Mouse (Mus musculus): Measurements from ENCODE around the gene Nap1l2. TPM values are rescaled to one million over a fixed set of nuclear protein-coding genes. Genes with fewer than 3 reads are reported as not detected.
"Not testable (repeated sequence)": the region's sequence is repeated elsewhere in the genome, so short reads cannot be mapped to it uniquely, and the experiment has no call there.

The Nap1l2 gene
- 1.6 and 3.0 TPM in 2 replicates for polyA plus RNA-seq (2016; fragmentation: Nextera tagmentation; extraction: Ambion mirVana)

GRCm38 (mm10) chrX:103186431-103186786 lies at the start of gene Nap1l2:
Gene Nap1l2 (minus strand): TSS chrX:103186640.
- Histone ChIP-seq H3K4me1 (no peaks in the 10 kb centered on the region), H3K27ac (0 out of 2 replicates have a peak within 1 kb of the TSS, but pooled peaks have one; percentile 29), H3K36me3 (no peaks in the 10 kb centered on the region), H3K4me3 (peak within 1 kb of the TSS; percentile 59), H3K9me3 (no peaks in the 10 kb centered on the region), H3K27me3 (ENCODE audit: insufficient read depth, poor library complexity, severe bottlenecking) (peaks cover 22% of the 10 kb centered on the region)
- WGBS, result 15% methylated on average over 13 of the region's 13 CpGs
- DNase-seq (ENCODE audit: low spot score), result peak; percentile 70

- Histone ChIP-seq H3K27ac (no peak overlapping the region), H3K27me3 (ENCODE audit: insufficient read depth, poor library complexity, severe bottlenecking) (peaks cover 38% of the 10 kb centered on the region; the same call in 1 of the 2 replicates), H3K36me3 (no peaks in the 10 kb centered on the region), H3K9me3 (no peaks in the 10 kb centered on the region), H3K4me1 (no peaks in the 10 kb centered on the region), H3K4me3 (no peak overlapping the region)
- WGBS, result 79% methylated on average over 4 of the region's 4 CpGs
- DNase-seq (ENCODE audit: low spot score), result no peak
Measured at GRCm38 (mm10) chrX:103215251-103215650, 28.8 kb upstream of the Nap1l2 start.

DNA sequence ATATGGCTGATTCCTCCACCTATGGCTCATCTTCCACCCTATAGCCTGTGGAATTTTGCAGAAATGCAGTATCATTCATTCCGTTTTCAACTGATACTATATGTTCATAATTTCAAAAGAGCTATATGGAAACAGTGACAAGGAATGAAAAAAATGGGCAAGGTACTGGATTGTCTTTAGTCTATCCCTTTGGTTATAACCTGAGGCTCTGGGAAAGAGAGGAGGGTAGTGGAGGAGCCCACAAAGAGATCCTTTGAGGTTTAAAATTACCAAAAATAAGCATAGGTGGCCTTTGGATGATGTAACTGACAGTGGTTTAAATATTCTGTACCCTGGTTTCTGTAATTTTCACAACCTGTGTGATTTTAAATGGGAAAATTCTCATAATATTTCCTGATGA lies 389 bp upstream of the Nap1l2 start:
- H3K27me3 ChIP-seq (ENCODE audit: insufficient read depth, poor library complexity, severe bottlenecking), result peaks cover 22% of the 10 kb centered on the region
- 20% methylated on average over 1 of the region's 1 CpGs for WGBS
- H3K4me1 ChIP-seq, result no peaks in the 10 kb centered on the region
- no peak for DNase-seq (ENCODE audit: low spot score)
- peak overlapping the region; percentile 59 for H3K4me3 ChIP-seq
- H3K27ac ChIP-seq, result no peak overlapping the region
- H3K36me3 ChIP-seq, result no peaks in the 10 kb centered on the region
- no peaks in the 10 kb centered on the region for H3K9me3 ChIP-seq

DNA sequence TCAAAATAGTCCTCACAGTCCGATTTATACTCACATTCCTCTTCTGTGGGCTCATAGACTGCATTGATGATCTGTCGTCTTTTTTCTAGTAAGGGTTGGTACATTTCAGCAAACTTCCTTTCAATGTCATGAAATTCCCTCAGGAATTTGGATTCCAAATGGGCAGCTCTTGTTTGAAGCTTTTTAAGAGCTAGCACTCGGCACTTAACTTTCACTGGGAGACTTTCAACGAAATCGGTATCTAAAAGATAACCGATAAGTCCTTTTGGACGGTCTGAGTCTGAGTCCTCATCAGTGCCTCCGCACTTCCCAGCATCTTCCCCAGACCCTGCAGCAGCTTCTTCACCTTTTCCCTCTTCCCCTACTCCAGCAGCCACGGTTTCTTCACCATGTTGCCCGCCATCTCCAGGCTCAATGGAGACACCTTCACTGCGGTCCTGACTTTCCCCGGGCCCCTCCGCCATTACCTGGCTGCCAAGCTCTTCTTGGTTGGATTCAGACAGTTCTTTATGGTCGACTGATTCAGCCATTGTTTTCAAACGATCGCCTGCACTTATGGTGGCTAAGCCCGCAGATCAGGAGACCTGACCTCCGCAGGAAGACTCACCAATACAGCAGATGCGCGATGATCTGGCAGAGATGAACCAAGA lies 534 bp downstream of the Nap1l2 start:
- DNase-seq (ENCODE audit: low spot score), result no peak
- 15% methylated on average over 20 of the region's 20 CpGs for WGBS
- 0 out of 2 replicates have a peak overlapping the region, but pooled peaks have one; percentile 29 for H3K27ac ChIP-seq
- no peaks in the 10 kb centered on the region for H3K4me1 ChIP-seq
- peak overlapping the region; percentile 59 for H3K4me3 ChIP-seq
- peaks cover 22% of the 10 kb centered on the region for H3K27me3 ChIP-seq (ENCODE audit: insufficient read depth, poor library complexity, severe bottlenecking)
- no peaks in the 10 kb centered on the region for H3K36me3 ChIP-seq
- no peaks in the 10 kb centered on the region for H3K9me3 ChIP-seq

- Histone ChIP-seq H3K9me3 (no peaks in the 10 kb centered on the region), H3K4me1 (no peaks in the 10 kb centered on the region), H3K36me3 (no peaks in the 10 kb centered on the region), H3K27me3 (ENCODE audit: insufficient read depth, poor library complexity, severe bottlenecking) (peaks cover 22% of the 10 kb centered on the region), H3K27ac (no peak overlapping the region), H3K4me3 (no peak overlapping the region)
- no peak for DNase-seq (ENCODE audit: low spot score)
Measured at GRCm38 (mm10) chrX:103183536-103183935, 2.9 kb downstream of the Nap1l2 start.

- 74% methylated on average over 4 of the region's 4 CpGs for WGBS
- Histone ChIP-seq H3K4me1 (no peaks in the 10 kb centered on the region), H3K9me3 (no peaks in the 10 kb centered on the region), H3K27me3 (ENCODE audit: insufficient read depth, poor library complexity, severe bottlenecking) (peaks cover 2% of the 10 kb centered on the region; the same call in 1 of the 2 replicates), H3K4me3 (no peak overlapping the region), H3K36me3 (no peaks in the 10 kb centered on the region), H3K27ac (no peak overlapping the region)
- no peak for DNase-seq (ENCODE audit: low spot score)
Measured at GRCm38 (mm10) chrX:103179771-103180558, 6.5 kb downstream of the Nap1l2 start.

DNA sequence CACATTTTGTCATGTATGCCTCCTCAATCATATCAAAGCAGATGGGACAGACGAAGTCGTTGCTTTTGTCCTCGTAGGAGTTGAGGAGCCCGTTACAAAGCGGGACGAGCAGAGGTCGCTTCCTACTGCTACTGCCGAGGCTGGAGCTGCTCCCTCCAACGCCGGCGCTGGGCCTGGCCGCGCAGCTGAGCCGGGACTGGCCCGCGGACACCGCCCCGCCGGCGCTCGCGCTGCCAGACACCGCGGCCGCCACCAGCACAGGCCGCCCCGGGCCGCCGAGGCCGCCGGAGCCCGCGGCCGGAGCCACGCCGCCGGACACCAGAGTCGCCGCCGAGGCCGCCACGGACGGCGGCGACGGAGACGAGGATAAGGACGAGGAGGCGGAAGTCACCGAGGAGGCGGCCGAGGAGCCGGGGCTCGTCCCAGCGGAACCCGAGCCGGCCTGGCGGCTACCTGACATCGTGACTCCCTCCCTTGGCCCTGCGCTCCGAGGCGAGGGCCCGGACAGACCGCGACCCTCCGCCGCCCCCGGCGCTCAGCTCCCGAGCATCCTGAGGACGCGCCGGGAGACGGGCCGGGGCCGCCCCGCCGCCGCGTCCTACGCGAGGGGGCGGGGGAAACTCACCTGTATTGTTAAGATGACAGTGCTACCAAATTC lies 21.4 kb downstream of the Nap1l2 start:
- H3K4me3 ChIP-seq, result peak overlapping the region; percentile 42
- DNase-seq (ENCODE audit: low spot score); H3K4me1 ChIP-seq; H3K9me3 ChIP-seq; H3K27ac ChIP-seq; H3K36me3 ChIP-seq: not testable (repeated sequence)
- H3K27me3 ChIP-seq (ENCODE audit: insufficient read depth, poor library complexity, severe bottlenecking), result peaks cover 20% of the 10 kb centered on the region; the same call in 1 of the 2 replicates
- WGBS, result 34% methylated on average over 47 of the region's 83 CpGs

- Histone ChIP-seq H3K36me3 (no peaks in the 10 kb centered on the region), H3K4me3 (no peak overlapping the region), H3K27ac (no peak overlapping the region), H3K27me3 (ENCODE audit: insufficient read depth, poor library complexity, severe bottlenecking) (peaks cover 50% of the 10 kb centered on the region; the same call in 1 of the 2 replicates), H3K4me1 (no peaks in the 10 kb centered on the region), H3K9me3 (no peaks in the 10 kb centered on the region)
- 39% methylated on average over 1 of the region's 1 CpGs for WGBS
- DNase-seq (ENCODE audit: low spot score), result no peak
Measured at GRCm38 (mm10) chrX:103156134-103156533, 30.3 kb downstream of the Nap1l2 start.

DNA sequence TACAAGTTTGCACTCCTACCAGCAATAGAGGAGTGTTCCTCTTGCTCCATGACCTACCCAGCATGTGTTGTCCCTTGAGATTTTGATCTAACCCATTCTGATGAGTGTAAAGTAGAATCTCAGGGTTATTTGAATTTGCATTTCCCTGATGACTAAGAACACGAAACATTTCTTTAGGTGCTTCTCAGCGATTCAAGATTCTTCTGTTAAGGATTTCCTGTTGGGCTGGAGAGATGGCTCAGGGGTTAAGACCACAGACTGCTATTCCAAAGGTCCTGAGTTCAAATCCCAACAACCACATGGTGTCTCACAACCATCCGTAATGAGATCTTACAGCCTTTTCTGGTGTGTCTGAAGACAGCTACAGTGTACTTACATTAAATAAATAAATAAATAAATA lies 47.9 kb downstream of the Nap1l2 start:
- H3K27me3 ChIP-seq (ENCODE audit: insufficient read depth, poor library complexity, severe bottlenecking), result peaks cover 4% of the 10 kb centered on the region; the same call in 1 of the 2 replicates
- H3K9me3 ChIP-seq, result no peaks in the 10 kb centered on the region
- no peak overlapping the region for H3K27ac ChIP-seq
- DNase-seq (ENCODE audit: low spot score), result no peak
- no peaks in the 10 kb centered on the region for H3K4me1 ChIP-seq
- H3K4me3 ChIP-seq, result no peak overlapping the region
- no peaks in the 10 kb centered on the region for H3K36me3 ChIP-seq
- 77% methylated on average over 3 of the region's 3 CpGs for WGBS

Other genes starting within 250 kb of the Nap1l2 start
- not detected in 2 replicates for gene Cdx4, start 134.8 kb upstream of the Nap1l2 start, polyA plus RNA-seq (2016; fragmentation: Nextera tagmentation; extraction: Ambion mirVana)
- gene Chic1, start 169.8 kb upstream of the Nap1l2 start, polyA plus RNA-seq (2016; fragmentation: Nextera tagmentation; extraction: Ambion mirVana), result 3.1 and 3.4 TPM in 2 replicates
- gene Tsx, start 227.8 kb upstream of the Nap1l2 start, polyA plus RNA-seq (2016; fragmentation: Nextera tagmentation; extraction: Ambion mirVana), result not detected in 2 replicates
- gene Gm26992, start 235.4 kb upstream of the Nap1l2 start, polyA plus RNA-seq (2016; fragmentation: Nextera tagmentation; extraction: Ambion mirVana), result not detected in 2 replicates